Mouse (Mus musculus): ENCODE measurements at regions not wholly inside any gene's neighbourhood (a gene's known extent, or its start where the extent isn't known, plus 50 kb on each side); places are given as distances from the start of the nearest gene placed in this dataset.

DNA sequence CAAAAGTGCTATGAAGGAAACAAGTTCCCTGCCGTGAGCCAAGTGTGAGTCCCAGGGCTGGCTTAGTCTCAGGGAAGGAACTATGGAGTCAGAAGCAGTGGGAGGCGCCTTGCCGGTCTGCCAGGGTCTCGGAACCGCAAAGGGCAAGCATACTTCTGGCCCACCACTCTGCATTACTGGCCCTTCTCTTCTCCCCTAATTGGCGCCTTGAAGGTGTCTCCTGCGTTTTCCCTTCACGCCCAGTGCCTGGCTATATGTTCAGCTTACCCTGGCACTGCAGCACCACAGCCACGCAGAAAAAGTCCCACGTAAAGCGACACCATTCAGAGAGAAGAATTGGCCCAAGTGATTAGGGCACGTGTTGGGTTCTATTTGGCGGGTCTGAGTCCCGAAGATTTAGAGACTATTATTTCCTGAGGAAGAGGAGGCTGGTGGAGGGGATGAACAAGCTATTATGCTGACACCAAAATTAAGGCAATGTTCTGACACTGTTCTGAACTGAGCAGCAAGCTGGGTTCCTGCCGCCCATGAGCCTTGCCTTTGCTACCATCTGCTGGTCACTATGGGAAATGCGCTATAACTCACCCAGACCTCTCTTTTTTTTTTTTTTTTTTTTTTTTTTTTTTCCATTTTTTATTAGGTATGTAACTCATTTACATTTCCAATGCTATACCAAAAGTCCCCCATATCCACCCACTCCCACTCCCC, 288.5 kb upstream of the Jmjd1c start:
- H3K36me3 ChIP-seq (ENCODE audit: insufficient read depth, low read length) = no peaks in the 10 kb centered on the region
- peak; percentile 80 for DNase-seq (ENCODE audit: low spot score)
- H3K9ac ChIP-seq (replicated peaks; ENCODE audit: low read length) = no peak overlapping the region
- H3K9me3 ChIP-seq (ENCODE audit: low read length) = peaks cover 8% of the 10 kb centered on the region
- H3K4me1 ChIP-seq (ENCODE audit: insufficient read depth, low read length) = no peaks in the 10 kb centered on the region
- H3K4me3 ChIP-seq (ENCODE audit: low read length) = no peak overlapping the region
- no peak overlapping the region for H3K27ac ChIP-seq
- WGBS = 45% methylated on average over 16 of the region's 16 CpGs
- ATAC-seq = peak; percentile 69; the same call in 1 of the 2 replicates
- H3K4me2 ChIP-seq (ENCODE audit: low read depth, low read length) = 0 out of 2 replicates have a peak overlapping the region, but pooled peaks have one; percentile 22
- no peaks in the 10 kb centered on the region for H3K27me3 ChIP-seq (ENCODE audit: insufficient read depth, low read length)
- TF ChIP-seq CTCF (IDR thresholded peaks at IDR 0.05; ENCODE audit: low read depth) = peak; percentile 83

- H3K9me3 ChIP-seq (ENCODE audit: low read length) = no peaks in the 10 kb centered on the region
- no peaks in the 10 kb centered on the region for H3K36me3 ChIP-seq (ENCODE audit: insufficient read depth, low read length)
- H3K4me3 ChIP-seq (ENCODE audit: low read length) = no peak overlapping the region
- WGBS = 83% methylated on average over 11 of the region's 11 CpGs
- H3K27me3 ChIP-seq (ENCODE audit: insufficient read depth, low read length) = no peaks in the 10 kb centered on the region
- H3K27ac ChIP-seq = no peak overlapping the region
- no peaks in the 10 kb centered on the region; the same call in 1 of the 2 replicates for H3K4me1 ChIP-seq (ENCODE audit: insufficient read depth, low read length)
- ATAC-seq (no peak), DNase-seq (ENCODE audit: low spot score) (no peak)
- H3K9ac ChIP-seq (replicated peaks; ENCODE audit: low read length) = no peak overlapping the region
- no peak overlapping the region for H3K4me2 ChIP-seq (ENCODE audit: low read depth, low read length)
- no peak for TF ChIP-seq CTCF (IDR thresholded peaks at IDR 0.05; ENCODE audit: low read depth)
Observed at GRCm38 (mm10) chr10:66812515-66813260, 283.2 kb upstream of the Jmjd1c start.

DNA sequence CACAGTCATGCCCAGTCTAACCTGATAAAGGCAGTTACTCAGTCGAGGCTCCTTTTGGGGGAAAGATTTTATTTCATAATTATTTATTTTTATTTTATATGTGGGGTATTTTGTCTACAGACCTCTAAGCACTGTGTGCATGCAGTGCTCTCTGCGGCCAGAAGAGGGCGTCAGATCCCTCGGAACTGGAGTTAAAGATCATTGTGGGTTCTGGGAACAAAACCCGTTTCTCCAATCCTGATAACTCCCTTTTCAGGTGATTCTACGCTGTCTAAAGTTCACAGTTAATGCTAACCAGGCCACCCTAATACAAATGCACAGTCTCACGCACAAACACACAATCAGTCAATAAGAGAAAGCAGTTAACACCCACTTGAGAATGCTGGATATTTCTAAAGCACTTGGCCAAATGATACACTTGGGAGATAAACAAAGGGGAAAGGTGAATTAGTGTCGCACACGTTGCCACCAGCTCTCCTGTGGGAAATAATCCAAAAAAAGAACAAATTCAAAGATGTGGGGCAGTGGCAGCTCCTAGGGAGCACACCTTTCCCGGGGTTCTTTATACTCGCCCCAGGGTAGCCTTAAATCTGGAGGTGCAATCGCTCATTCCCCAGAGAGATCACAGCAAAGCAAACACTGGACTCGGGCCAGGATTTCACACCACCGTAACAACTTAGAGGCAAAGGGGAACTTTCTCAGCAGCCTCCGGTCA, 281.9 kb upstream of the Jmjd1c start:
- Histone ChIP-seq H3K9me3 (ENCODE audit: low read length) (no peaks in the 10 kb centered on the region), H3K4me2 (ENCODE audit: low read depth, low read length) (peak overlapping the region; percentile 41), H3K27ac (no peak overlapping the region), H3K4me1 (ENCODE audit: insufficient read depth, low read length) (no peaks in the 10 kb centered on the region; the same call in 1 of the 2 replicates), H3K9ac (replicated peaks; ENCODE audit: low read length) (no peak overlapping the region), H3K36me3 (ENCODE audit: insufficient read depth, low read length) (no peaks in the 10 kb centered on the region), H3K4me3 (ENCODE audit: low read length) (no peak overlapping the region), H3K27me3 (ENCODE audit: insufficient read depth, low read length) (no peaks in the 10 kb centered on the region)
- 15% methylated on average over 15 of the region's 15 CpGs for WGBS
- TF ChIP-seq CTCF (IDR thresholded peaks at IDR 0.05; ENCODE audit: low read depth) = peak; percentile 52
- no peak for DNase-seq (ENCODE audit: low spot score)
- ATAC-seq = 0 out of 2 replicates have a peak, but pooled peaks have one; percentile 8

DNA sequence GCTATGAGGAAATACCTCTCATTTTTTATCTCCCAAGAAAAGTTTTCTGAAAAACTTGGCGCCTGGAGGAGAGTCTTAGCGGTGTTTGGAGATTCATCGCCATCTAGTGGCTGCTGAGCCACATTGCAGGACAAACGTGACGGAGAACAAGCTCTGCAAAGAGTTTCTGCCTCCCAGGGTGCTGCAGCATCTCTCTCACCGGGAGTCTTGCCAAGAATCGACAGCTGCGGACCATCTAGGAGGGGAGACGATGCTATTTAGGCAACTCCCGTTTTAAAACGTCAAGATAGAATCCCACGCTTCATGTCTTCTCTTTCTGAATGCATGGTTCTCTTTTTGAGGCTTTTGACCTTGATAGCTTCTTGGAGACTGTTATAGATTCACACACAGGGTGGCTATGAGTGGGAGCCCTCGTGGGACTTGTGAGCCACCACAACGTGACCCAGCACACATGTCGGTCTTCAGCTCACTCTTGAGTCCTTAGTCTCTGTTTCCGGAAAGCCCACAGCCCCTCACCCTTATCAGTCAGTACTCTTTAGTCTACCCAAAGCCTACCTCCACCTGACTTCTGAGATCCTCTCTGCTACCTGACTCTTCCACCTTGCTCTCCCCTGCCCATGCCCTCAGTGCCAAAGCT, 281.2 kb upstream of the Jmjd1c start:
- WGBS = 9% methylated on average over 16 of the region's 16 CpGs
- Histone ChIP-seq H3K36me3 (ENCODE audit: insufficient read depth, low read length) (no peaks in the 10 kb centered on the region), H3K4me3 (ENCODE audit: low read length) (0 out of 2 replicates have a peak overlapping the region, but pooled peaks have one; percentile 3), H3K27me3 (ENCODE audit: insufficient read depth, low read length) (no peaks in the 10 kb centered on the region), H3K27ac (no peak overlapping the region), H3K9me3 (ENCODE audit: low read length) (no peaks in the 10 kb centered on the region), H3K4me1 (ENCODE audit: insufficient read depth, low read length) (no peaks in the 10 kb centered on the region; the same call in 1 of the 2 replicates), H3K4me2 (ENCODE audit: low read depth, low read length) (peak overlapping the region; percentile 41), H3K9ac (replicated peaks; ENCODE audit: low read length) (no peak overlapping the region)
- ATAC-seq (peak; percentile 58), DNase-seq (ENCODE audit: low spot score) (peak; percentile 93)
- TF ChIP-seq CTCF (IDR thresholded peaks at IDR 0.05; ENCODE audit: low read depth) = peak; percentile 91

GRCm38 (mm10) chr10:66815951-66816350, 280.0 kb upstream of the Jmjd1c start:
- Histone ChIP-seq H3K27me3 (ENCODE audit: insufficient read depth, low read length) (no peaks in the 10 kb centered on the region), H3K4me3 (ENCODE audit: low read length) (no peak overlapping the region), H3K4me2 (ENCODE audit: low read depth, low read length) (no peak overlapping the region), H3K36me3 (ENCODE audit: insufficient read depth, low read length) (no peaks in the 10 kb centered on the region), H3K27ac (no peak overlapping the region), H3K9ac (replicated peaks; ENCODE audit: low read length) (no peak overlapping the region), H3K9me3 (ENCODE audit: low read length) (no peaks in the 10 kb centered on the region), H3K4me1 (ENCODE audit: insufficient read depth, low read length) (no peaks in the 10 kb centered on the region; the same call in 1 of the 2 replicates)
- TF ChIP-seq CTCF (IDR thresholded peaks at IDR 0.05; ENCODE audit: low read depth) = no peak
- 68% methylated on average over 4 of the region's 4 CpGs for WGBS
- ATAC-seq (no peak), DNase-seq (ENCODE audit: low spot score) (no peak)

DNA sequence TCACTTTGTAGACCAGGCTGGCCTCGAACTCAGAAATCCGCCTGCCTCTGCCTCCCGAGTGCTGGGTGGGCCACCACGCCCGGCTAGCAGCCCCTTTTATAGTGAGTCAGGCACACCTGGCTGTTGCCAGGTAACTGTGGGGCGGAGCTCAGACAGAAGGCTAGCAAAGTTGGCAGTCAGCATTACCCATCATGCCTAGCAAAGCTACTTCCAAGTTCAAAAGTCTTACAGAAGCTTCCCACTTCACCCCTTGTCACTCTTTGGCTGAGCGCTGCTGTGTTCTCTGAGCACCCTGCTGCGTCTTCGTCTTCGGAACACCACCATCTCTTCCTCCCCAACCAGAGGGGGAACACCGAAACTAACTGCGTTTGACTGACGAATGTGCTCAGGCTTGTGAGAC, 279.1 kb upstream of the Jmjd1c start:
- H3K27ac ChIP-seq = no peak overlapping the region
- no peak overlapping the region for H3K4me3 ChIP-seq (ENCODE audit: low read length)
- H3K4me1 ChIP-seq (ENCODE audit: insufficient read depth, low read length) = no peaks in the 10 kb centered on the region; the same call in 1 of the 2 replicates
- H3K4me2 ChIP-seq (ENCODE audit: low read depth, low read length) = no peak overlapping the region
- H3K9me3 ChIP-seq (ENCODE audit: low read length) = no peaks in the 10 kb centered on the region
- 77% methylated on average over 13 of the region's 13 CpGs for WGBS
- ATAC-seq = no peak
- no peaks in the 10 kb centered on the region for H3K27me3 ChIP-seq (ENCODE audit: insufficient read depth, low read length)
- no peak for DNase-seq (ENCODE audit: low spot score)
- no peaks in the 10 kb centered on the region for H3K36me3 ChIP-seq (ENCODE audit: insufficient read depth, low read length)
- no peak overlapping the region for H3K9ac ChIP-seq (replicated peaks; ENCODE audit: low read length)
- no peak for TF ChIP-seq CTCF (IDR thresholded peaks at IDR 0.05; ENCODE audit: low read depth)
